Mouse (Mus musculus) megakaryocyte, embryonic 14.5 days (primary cell): ENCODE measurements at regions not wholly inside any gene's neighbourhood (a gene's known extent, or its start where the extent isn't known, plus 50 kb on each side); places are given as distances from the start of the nearest gene placed in this dataset.
"Not testable (repeated sequence)": the region's sequence is repeated elsewhere in the genome, so short reads cannot be mapped to it uniquely, and the experiment has no call there.

Source experiments
- FLI1 ChIP-seq: IDR thresholded peaks from 2 replicates; pipeline ENCODE4 v1.6.1; 2012; ENCODE audit warnings: low read length, inconsistent platforms, mixed read lengths
- GATA1 ChIP-seq: IDR thresholded peaks from 3 replicates; pipeline ENCODE4 v1.6.1; 2012; ENCODE audit warnings: mixed read lengths, low read length, inconsistent platforms, borderline replicate concordance

DNA sequence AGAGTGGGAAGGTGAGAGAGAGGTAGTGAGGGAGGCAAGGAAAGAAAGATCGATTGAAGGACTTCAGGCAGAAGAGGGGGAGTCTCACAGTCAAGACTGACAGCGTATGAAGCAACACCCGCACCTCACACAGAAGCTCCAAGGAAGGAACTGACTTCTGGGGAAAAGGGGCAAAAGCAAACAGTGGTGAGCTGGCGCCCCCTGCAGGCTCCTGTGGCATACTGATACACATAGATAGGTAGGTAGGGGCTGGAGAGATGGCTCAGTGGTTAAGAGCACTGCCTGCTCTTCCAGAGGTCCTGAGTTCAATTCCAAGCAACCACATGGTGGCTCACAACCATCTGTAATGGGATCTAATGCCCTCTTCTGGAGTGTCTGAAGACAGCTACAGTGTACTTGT is 183.0 kb downstream of the Prdm2 start:
- TF ChIP-seq GATA1, FLI1: not testable (repeated sequence)
